Mouse (Mus musculus) ES-E14 (cell line): Measurements from ENCODE around the gene Mfsd4b2. TPM values are rescaled to one million over a fixed set of nuclear protein-coding genes. Genes with fewer than 3 reads are reported as not detected.

Experiments used
- DNase-seq: peaks from one replicate; pipeline ENCODE4 v3.0.0-alpha.2; 2013; ENCODE audit warnings: low read depth, low spot score
- H3K27ac ChIP-seq: 2 replicates; pipeline ENCODE4 v1.5.1; 2012; ENCODE audit warnings: low read depth, mild to moderate bottlenecking, low read length, moderate library complexity, mixed read lengths; ENCODE audit not compliant: poor library complexity, insufficient read depth, severe bottlenecking
- H3K36me3 ChIP-seq: 2 replicates; pipeline ENCODE4 v1.6.1; 2012; ENCODE audit warnings: mild to moderate bottlenecking, low read length, moderate library complexity, mixed read lengths; ENCODE audit not compliant: control insufficient read depth, poor library complexity, insufficient read depth, severe bottlenecking
- H3K4me1 ChIP-seq, 2 experiments: fragments of 150-350 bp in 1 of 2; sonication (generic) in 1 of 2; 2 replicates each; pipeline ENCODE4 v1.6.1; 2012; ENCODE audit warnings: low read length in 2 of 2, mild to moderate bottlenecking in 1 of 2, mixed read lengths in 1 of 2; ENCODE audit not compliant: control insufficient read depth in 2 of 2, insufficient read depth in 2 of 2, poor library complexity in 1 of 2
- H3K4me3 ChIP-seq, 2 experiments: fragments of 150-350 bp in 1 of 2; sonication (generic) in 1 of 2; 2 replicates each; pipeline ENCODE4 v1.5.1; 2012; ENCODE audit warnings: low read length in 2 of 2, low read depth in 1 of 2, mild to moderate bottlenecking in 1 of 2, mixed read lengths in 1 of 2; ENCODE audit not compliant: insufficient read depth in 1 of 2, poor library complexity in 1 of 2, severe bottlenecking in 1 of 2
- H3K9ac ChIP-seq: 2 replicates; pipeline ENCODE4 v1.6.1; 2012; ENCODE audit warnings: low read depth, mild to moderate bottlenecking, low read length, mixed read lengths; ENCODE audit not compliant: poor library complexity, insufficient read depth, severe bottlenecking
- H3K9me3 ChIP-seq: fragments of 150-350 bp; sonication (generic); 2 replicates; pipeline ENCODE4 v1.6.1; 2012; ENCODE audit warnings: low read depth, mild to moderate bottlenecking, low read length; ENCODE audit not compliant: control insufficient read depth, insufficient read depth
- CHD2 ChIP-seq: IDR thresholded peaks from 2 replicates; pipeline ENCODE4 v1.6.1; 2014; ENCODE audit warnings: mild to moderate bottlenecking, low read depth, low read length, inconsistent platforms
- HCFC1 ChIP-seq: IDR thresholded peaks from 2 replicates; pipeline ENCODE4 v1.6.1; 2012; ENCODE audit warnings: low read length, inconsistent platforms, borderline replicate concordance; ENCODE audit not compliant: insufficient read depth
- MAFK ChIP-seq: IDR thresholded peaks from 2 replicates; pipeline ENCODE4 v1.6.1; 2014; ENCODE audit warnings: mild to moderate bottlenecking, low read depth, low read length, inconsistent platforms; ENCODE audit not compliant: insufficient read depth
- ZC3H11A ChIP-seq: IDR thresholded peaks from 2 replicates; pipeline ENCODE4 v1.6.1; 2012; ENCODE audit warnings: low read depth, mild to moderate bottlenecking, inconsistent platforms, low read length, borderline replicate concordance
- ZNF384 ChIP-seq: IDR thresholded peaks from 2 replicates; pipeline ENCODE4 v1.6.1; 2012; ENCODE audit warnings: low read depth, low read length, inconsistent platforms
- in situ Hi-C, 2 experiments: fragments of 600-800 bp; cut with MboI; formaldehyde crosslinking; loops; one replicate each; pipeline ENCODE4 v1.15.1; 2025; ENCODE audit warnings: low sequenced_read_pairs in 2 of 2, inconsistent platforms in 1 of 2; ENCODE audit not compliant: unreplicated experiment in 2 of 2
- total RNA-seq: library from RNA; depleted of rRNA; stranded (reverse); fragments of 300-350 nt; gene quantifications from 2 replicates; pipeline ENCODE4 v1.2.3, GENCODE M21; 2012; rRNA removed

Gene Mfsd4b2
- total RNA-seq, 1 experiment: not detected

- no peak for TF ChIP-seq MAFK
- TF ChIP-seq HCFC1: peak; percentile 56; the same call in 1 of the 2 replicates
- peak; percentile 7; the same call in 1 of the 2 replicates for TF ChIP-seq CHD2
- H3K9me3 ChIP-seq: no peaks in the 10 kb centered on the region
- DNase-seq: peak; percentile 84
- H3K9ac ChIP-seq: peak within 1 kb of the TSS; percentile 83
- in situ Hi-C loops: no loop called here
- H3K36me3 ChIP-seq: no peaks in the 10 kb centered on the region
- H3K4me3 ChIP-seq: peak within 1 kb of the TSS; percentile 76 to 82
- peak within 1 kb of the TSS; percentile 68 for H3K27ac ChIP-seq
- peaks cover 0 to 2% of the 10 kb centered on the region in 2 experiments; a peak in 1 of 4 replicates for H3K4me1 ChIP-seq
Observed at GRCm38 (mm10) chr10:39898874-39899371, 27.8 kb downstream of the Mfsd4b2 start, which contains the start of gene Mfsd4b4. Mfsd4b4 (minus strand) TSS chr10:39899238.

- in situ Hi-C loops: no loop called here
- no peak for DNase-seq
Observed at GRCm38 (mm10) chr10:39896503-39896902, 30.2 kb downstream of the Mfsd4b2 start.

GRCm38 (mm10) chr10:39893702-39894697 is 32.7 kb downstream of the Mfsd4b2 start:
- H3K4me3 ChIP-seq: no peak overlapping the region
- in situ Hi-C loops: no loop called here
- H3K4me1 ChIP-seq: peaks cover 0 to 2% of the 10 kb centered on the region in 2 experiments; a peak in 1 of 4 replicates
- no peaks in the 10 kb centered on the region for H3K9me3 ChIP-seq
- no peaks in the 10 kb centered on the region for H3K36me3 ChIP-seq
- no peak overlapping the region for H3K27ac ChIP-seq
- no peak for TF ChIP-seq ZNF384
- DNase-seq: no peak
- no peak overlapping the region for H3K9ac ChIP-seq

More at GRCm38 (mm10) chr10:39896503-39896902, 30.2 kb downstream of the Mfsd4b2 start:
- Histone ChIP-seq H3K27ac (no peak overlapping the region), H3K4me3 (no peak overlapping the region), H3K36me3 (no peaks in the 10 kb centered on the region), H3K4me1 (peaks cover 0 to 2% of the 10 kb centered on the region in 2 experiments; a peak in 1 of 4 replicates), H3K9ac (no peak overlapping the region), H3K9me3 (no peaks in the 10 kb centered on the region)
- TF ChIP-seq ZNF384 (no peak), ZC3H11A (no peak), CHD2 (no peak), HCFC1 (no peak), MAFK (no peak)

- Histone ChIP-seq H3K9ac (no peak overlapping the region), H3K9me3 (no peaks in the 10 kb centered on the region), H3K27ac (no peak overlapping the region), H3K4me3 (no peak overlapping the region), H3K4me1 (no peaks in the 10 kb centered on the region), H3K36me3 (no peaks in the 10 kb centered on the region)
- TF ChIP-seq MAFK (no peak), CHD2 (no peak), ZNF384 (no peak), HCFC1 (no peak), ZC3H11A (no peak)
- in situ Hi-C loops: no loop called here
- DNase-seq: no peak
Observed at GRCm38 (mm10) chr10:39888621-39889020, 38.1 kb downstream of the Mfsd4b2 start.

Other genes starting within 250 kb of the Mfsd4b2 start
- gene Rev3l, start 194.8 kb downstream of the Mfsd4b2 start, total RNA-seq: 35.0 and 35.8 TPM in 2 replicates
- 4.7 and 6.7 TPM in 2 replicates for gene Mfsd4b4, start 27.7 kb downstream of the Mfsd4b2 start, total RNA-seq
- gene Mfsd4b3, start 33.2 kb upstream of the Mfsd4b2 start, total RNA-seq: 0.18 and 0.26 TPM in 2 replicates
- 0.16 and 0.18 TPM in 2 replicates for gene Mfsd4b5, start 59.7 kb upstream of the Mfsd4b2 start, total RNA-seq
- gene Mfsd4b1, start 98.3 kb upstream of the Mfsd4b2 start, total RNA-seq: 0.09 TPM in 1 of 2 replicates, not detected in the other
- gene Slc16a10, start 215.3 kb upstream of the Mfsd4b2 start, total RNA-seq: 6.2 and 8.1 TPM in 2 replicates